Mouse (Mus musculus) regulatory T cell (primary cell): ENCODE measurements around the gene Lrrc2.

Source experiments
- in situ Hi-C: fragments of 300-600 bp; cut with MboI, MseI; formaldehyde crosslinking; loops from one replicate; pipeline ENCODE4 v1.15.1; 2025; ENCODE audit warnings: high pct_unique_total_duplicates

Gene Lrrc2

GRCm38 (mm10) chr9:110951397-110951796 lies at the start of gene Lrrc2:
TSS of gene Lrrc2 (plus strand) at chr9:110951545.
- in situ Hi-C loops = no loop called here

GRCm38 (mm10) chr9:110902271-110902670 lies 49.1 kb upstream of the Lrrc2 start:
- in situ Hi-C loops = no loop called here

- in situ Hi-C loops = no loop called here
Measured at GRCm38 (mm10) chr9:110907201-110907837, 44.0 kb upstream of the Lrrc2 start.

- in situ Hi-C loops = no loop called here
Measured at GRCm38 (mm10) chr9:110907838-110908630, 43.3 kb upstream of the Lrrc2 start.

- in situ Hi-C loops = no loop called here
Measured at GRCm38 (mm10) chr9:110908631-110909016, 42.7 kb upstream of the Lrrc2 start.

- in situ Hi-C loops = no loop called here
Measured at GRCm38 (mm10) chr9:110909371-110909967, 41.9 kb upstream of the Lrrc2 start.

- in situ Hi-C loops = no loop called here
Measured at GRCm38 (mm10) chr9:110914631-110915236, 36.6 kb upstream of the Lrrc2 start.

GRCm38 (mm10) chr9:110915466-110915865 lies 35.9 kb upstream of the Lrrc2 start:
- in situ Hi-C loops = no loop called here

GRCm38 (mm10) chr9:110916786-110917185 lies 34.6 kb upstream of the Lrrc2 start, which contains the start of gene Fam240a:
TSS of gene Fam240a (minus strand) at chr9:110916861.
- in situ Hi-C loops = no loop called here

GRCm38 (mm10) chr9:110920665-110921419 lies 30.5 kb upstream of the Lrrc2 start:
- in situ Hi-C loops = no loop called here

- in situ Hi-C loops = no loop called here
Measured at GRCm38 (mm10) chr9:110922759-110923158, 28.6 kb upstream of the Lrrc2 start.

GRCm38 (mm10) chr9:110931573-110931972 lies 19.8 kb upstream of the Lrrc2 start:
- in situ Hi-C loops = no loop called here

GRCm38 (mm10) chr9:110933850-110934437 lies 17.4 kb upstream of the Lrrc2 start:
- in situ Hi-C loops = no loop called here

GRCm38 (mm10) chr9:110935941-110936340 lies 15.4 kb upstream of the Lrrc2 start:
- in situ Hi-C loops = no loop called here

- in situ Hi-C loops = no loop called here
Measured at GRCm38 (mm10) chr9:110937506-110938490, 13.5 kb upstream of the Lrrc2 start.

GRCm38 (mm10) chr9:110944265-110944664 lies 7.1 kb upstream of the Lrrc2 start:
- in situ Hi-C loops = no loop called here

GRCm38 (mm10) chr9:110945343-110945742 lies 6.0 kb upstream of the Lrrc2 start:
- in situ Hi-C loops = no loop called here

- in situ Hi-C loops = no loop called here
Measured at GRCm38 (mm10) chr9:110945926-110946325, 5.4 kb upstream of the Lrrc2 start, which contains the start of gene Tdgf1. TSS of gene Tdgf1 (minus strand) at chr9:110946158.

- in situ Hi-C loops = no loop called here
Measured at GRCm38 (mm10) chr9:110946548-110947044, 4.7 kb upstream of the Lrrc2 start.

- in situ Hi-C loops = no loop called here
Measured at GRCm38 (mm10) chr9:110947261-110947661, 4.1 kb upstream of the Lrrc2 start.
